Mouse (Mus musculus): ENCODE data around the gene Tap1. TPM values are rescaled to one million over a fixed set of nuclear protein-coding genes. Genes with fewer than 3 reads are reported as not detected.
A peak's percentile ranks its signal among the peaks of the same experiment; 100 is the strongest.

Gene Tap1
- polyA plus RNA-seq, 1 experiment from 2014 or later, result 3.5 TPM

DNA sequence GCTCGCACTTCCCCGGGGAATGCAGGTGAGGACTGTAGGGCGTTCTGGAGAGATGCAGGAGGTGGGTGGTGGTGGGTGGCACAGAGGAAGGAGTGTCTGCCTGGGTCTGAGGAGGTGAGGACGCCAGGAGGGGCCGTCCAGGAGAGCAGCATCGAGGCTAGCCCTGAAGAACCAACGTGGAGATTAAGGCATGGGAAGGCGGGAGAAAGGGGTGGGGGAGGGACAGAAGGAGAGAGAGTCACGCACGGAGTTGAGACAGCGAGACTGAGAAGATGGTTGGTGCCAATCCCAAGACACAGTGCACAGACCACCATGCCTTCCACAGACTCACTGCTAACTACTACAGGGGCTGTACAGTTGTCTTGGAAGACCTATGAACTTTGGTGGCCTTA lies 11.2 kb downstream of the Tap1 start:
- peak overlapping the region; percentile 85 for H3K4me2 ChIP-seq
- H3K9ac ChIP-seq (replicated peaks), result no peak overlapping the region
- H3K27me3 ChIP-seq (replicated peaks), result peaks cover 82% of the 10 kb centered on the region
- no peak for ATAC-seq (ENCODE audit: low FRiP score)
- no peaks in the 10 kb centered on the region for H3K9me3 ChIP-seq (replicated peaks)
- no peak overlapping the region for H3K27ac ChIP-seq (replicated peaks)
- peak overlapping the region; percentile 43 for H3K4me3 ChIP-seq (replicated peaks)
- WGBS, result 10% methylated on average over 11 of the region's 11 CpGs
- no peaks in the 10 kb centered on the region for H3K36me3 ChIP-seq
- H3K4me1 ChIP-seq, result peaks cover 18% of the 10 kb centered on the region

GRCm38 (mm10) chr17:34199050-34199619 lies 11.8 kb downstream of the Tap1 start:
- Histone ChIP-seq H3K4me3 (replicated peaks) (no peak overlapping the region), H3K9ac (replicated peaks) (no peak overlapping the region), H3K27ac (replicated peaks) (no peak overlapping the region), H3K27me3 (replicated peaks) (peaks cover 80% of the 10 kb centered on the region), H3K36me3 (no peaks in the 10 kb centered on the region), H3K9me3 (replicated peaks) (no peaks in the 10 kb centered on the region), H3K4me1 (peaks cover 18% of the 10 kb centered on the region), H3K4me2 (no peak overlapping the region)
- ATAC-seq (ENCODE audit: low FRiP score), result no peak
- WGBS, result 67% methylated on average over 12 of the region's 12 CpGs

DNA sequence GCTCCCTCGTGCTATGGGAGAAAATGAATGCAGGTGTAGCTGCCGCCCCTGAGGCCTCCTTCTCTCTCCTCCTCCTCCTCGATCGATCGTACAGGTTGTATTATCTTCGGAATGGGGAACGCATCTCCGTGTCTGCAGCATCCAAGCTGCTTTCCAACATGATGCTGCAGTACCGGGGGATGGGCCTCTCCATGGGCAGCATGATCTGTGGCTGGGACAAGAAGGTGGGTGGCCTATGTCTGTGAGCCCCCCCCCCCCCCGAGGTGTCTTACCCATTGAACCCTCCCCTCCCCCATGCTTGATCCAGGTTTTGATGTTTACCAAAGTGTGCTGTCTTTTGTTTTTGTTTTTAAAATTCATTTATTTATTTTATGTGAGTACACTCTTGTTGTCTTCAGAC lies 12.7 kb downstream of the Tap1 start:
- H3K4me1 ChIP-seq, result peaks cover 25% of the 10 kb centered on the region
- no peaks in the 10 kb centered on the region for H3K9me3 ChIP-seq (replicated peaks)
- peaks cover 75% of the 10 kb centered on the region for H3K27me3 ChIP-seq (replicated peaks)
- H3K9ac ChIP-seq (replicated peaks), result no peak overlapping the region
- no peak overlapping the region for H3K4me2 ChIP-seq
- 86% methylated on average over 10 of the region's 10 CpGs for WGBS
- H3K4me3 ChIP-seq (replicated peaks), result no peak overlapping the region
- ATAC-seq (ENCODE audit: low FRiP score), result no peak
- no peaks in the 10 kb centered on the region for H3K36me3 ChIP-seq
- no peak overlapping the region for H3K27ac ChIP-seq (replicated peaks)

DNA sequence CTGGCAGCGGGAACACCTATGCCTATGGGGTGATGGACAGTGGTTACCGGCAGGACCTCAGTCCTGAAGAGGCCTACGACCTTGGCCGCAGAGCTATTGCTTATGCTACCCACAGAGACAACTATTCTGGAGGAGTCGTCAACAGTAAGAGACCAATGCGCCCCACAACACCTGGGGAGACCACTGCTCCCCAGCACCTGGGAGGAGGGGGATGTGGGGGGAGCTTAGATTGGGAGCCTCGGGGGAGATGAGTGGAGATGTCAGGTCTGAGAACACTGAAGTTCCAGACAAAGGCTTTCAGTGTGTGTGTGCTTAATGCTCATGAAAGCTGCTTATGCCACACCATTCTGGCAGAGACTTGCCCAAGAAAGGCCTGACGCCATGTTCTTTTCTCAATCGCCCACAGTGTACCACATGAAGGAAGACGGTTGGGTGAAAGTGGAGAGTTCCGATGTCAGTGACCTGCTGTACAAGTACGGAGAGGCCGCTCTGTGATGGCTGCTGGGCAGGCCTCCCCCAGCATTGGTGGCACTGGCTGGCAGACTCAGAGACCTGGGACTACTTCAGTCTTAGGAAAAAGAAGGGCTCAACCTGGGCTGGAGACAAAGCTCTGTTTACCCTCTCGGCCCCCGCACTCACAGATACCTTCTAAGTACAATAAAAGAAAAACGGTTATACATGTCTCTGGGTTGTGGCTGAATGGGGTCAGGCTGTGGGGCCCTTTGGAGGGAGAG lies 13.6 kb downstream of the Tap1 start:
- no peak for ATAC-seq (ENCODE audit: low FRiP score)
- no peak overlapping the region for H3K27ac ChIP-seq (replicated peaks)
- peaks cover 31% of the 10 kb centered on the region for H3K4me1 ChIP-seq
- no peaks in the 10 kb centered on the region for H3K36me3 ChIP-seq
- H3K9ac ChIP-seq (replicated peaks), result no peak overlapping the region
- H3K9me3 ChIP-seq (replicated peaks), result no peaks in the 10 kb centered on the region
- peaks cover 75% of the 10 kb centered on the region for H3K27me3 ChIP-seq (replicated peaks)
- H3K4me2 ChIP-seq, result no peak overlapping the region
- no peak overlapping the region for H3K4me3 ChIP-seq (replicated peaks)
- 89% methylated on average over 16 of the region's 16 CpGs for WGBS

DNA sequence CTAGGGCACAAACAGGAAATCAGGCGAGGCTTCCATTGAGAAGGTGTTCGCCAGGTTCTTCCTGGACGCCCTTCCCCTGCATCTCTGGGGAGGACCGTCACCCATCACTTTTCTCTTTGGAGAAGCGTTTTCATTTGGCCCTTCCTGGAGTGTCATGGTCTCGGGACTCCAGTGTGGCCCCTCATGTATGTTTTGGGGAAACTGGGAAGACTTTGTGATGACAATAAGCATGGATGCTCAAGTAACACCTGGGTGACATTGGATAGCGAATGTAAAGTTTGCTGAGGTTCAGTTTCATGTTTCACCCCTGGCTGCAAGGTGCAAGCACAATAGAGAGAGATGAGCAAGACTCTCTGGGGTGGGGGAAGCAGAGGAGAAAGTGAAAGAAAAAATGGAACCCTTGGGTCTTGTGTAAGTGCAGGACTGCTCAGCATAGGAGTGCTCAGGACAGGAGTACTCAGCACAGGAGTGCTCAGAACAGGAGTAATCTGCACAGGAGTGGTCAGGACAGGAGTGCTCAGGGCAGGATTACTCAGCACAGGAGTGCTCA lies 14.2 kb downstream of the Tap1 start:
- H3K4me1 ChIP-seq, result peaks cover 31% of the 10 kb centered on the region
- H3K27me3 ChIP-seq (replicated peaks), result peaks cover 75% of the 10 kb centered on the region
- H3K9me3 ChIP-seq (replicated peaks), result no peaks in the 10 kb centered on the region
- H3K4me3 ChIP-seq (replicated peaks), result no peak overlapping the region
- no peak overlapping the region for H3K9ac ChIP-seq (replicated peaks)
- no peak overlapping the region for H3K27ac ChIP-seq (replicated peaks)
- H3K36me3 ChIP-seq, result no peaks in the 10 kb centered on the region
- ATAC-seq (ENCODE audit: low FRiP score), result no peak
- 69% methylated on average over 7 of the region's 7 CpGs for WGBS
- H3K4me2 ChIP-seq, result no peak overlapping the region

- Histone ChIP-seq H3K9ac (replicated peaks) (no peak overlapping the region), H3K4me3 (replicated peaks) (no peak overlapping the region), H3K9me3 (replicated peaks) (no peaks in the 10 kb centered on the region), H3K4me2 (no peak overlapping the region), H3K36me3 (no peaks in the 10 kb centered on the region), H3K27ac (replicated peaks) (no peak overlapping the region), H3K27me3 (replicated peaks) (peaks cover 67% of the 10 kb centered on the region), H3K4me1 (peaks cover 18% of the 10 kb centered on the region)
- no peak for ATAC-seq (ENCODE audit: low FRiP score)
- 75% methylated on average over 4 of the region's 4 CpGs for WGBS
These were observed 15.5 kb downstream of the Tap1 start for GRCm38 (mm10) chr17:34202760-34203442.

DNA sequence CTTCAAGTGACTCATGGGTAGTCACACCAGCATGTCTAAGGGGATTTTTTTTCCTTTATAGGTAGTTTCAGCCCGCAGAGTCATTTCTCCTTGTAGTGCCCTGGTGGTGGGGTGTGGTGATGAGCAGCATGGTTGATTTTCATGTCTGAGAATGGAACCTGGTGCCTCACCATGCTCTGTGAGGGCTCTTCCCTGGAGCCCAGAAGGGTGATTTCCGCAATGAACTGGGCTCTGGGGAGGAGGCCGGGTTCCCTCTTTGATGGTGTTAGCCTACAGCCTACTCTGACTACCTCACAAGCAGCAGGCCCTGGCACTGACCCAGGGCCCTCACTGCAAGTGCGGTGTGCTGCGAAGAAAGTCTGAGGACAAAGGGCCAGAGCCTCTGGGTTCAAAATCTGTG lies 16.1 kb downstream of the Tap1 start, which contains the start of gene Tap2:
TSS of gene Tap2 (plus strand) at position 84 of the 400 bp plus-strand sequence.
- WGBS, result 70% methylated on average over 5 of the region's 5 CpGs
- Histone ChIP-seq H3K27ac (replicated peaks) (no peak within 1 kb of the TSS), H3K27me3 (replicated peaks) (peaks cover 65% of the 10 kb centered on the region), H3K36me3 (no peaks in the 10 kb centered on the region), H3K9ac (replicated peaks) (peak within 1 kb of the TSS; percentile 51), H3K4me2 (peak within 1 kb of the TSS; percentile 81), H3K4me1 (peaks cover 13% of the 10 kb centered on the region), H3K9me3 (replicated peaks) (no peaks in the 10 kb centered on the region), H3K4me3 (replicated peaks) (peak within 1 kb of the TSS; percentile 59)
- ATAC-seq (ENCODE audit: low FRiP score), result no peak

GRCm38 (mm10) chr17:34204303-34205010 lies 17.1 kb downstream of the Tap1 start:
- Histone ChIP-seq H3K27me3 (replicated peaks) (peaks cover 62% of the 10 kb centered on the region), H3K9ac (replicated peaks) (peak overlapping the region; percentile 51), H3K4me3 (replicated peaks) (peak overlapping the region; percentile 59), H3K9me3 (replicated peaks) (no peaks in the 10 kb centered on the region), H3K27ac (replicated peaks) (no peak overlapping the region), H3K4me2 (peak overlapping the region; percentile 81), H3K36me3 (no peaks in the 10 kb centered on the region), H3K4me1 (peaks cover 13% of the 10 kb centered on the region)
- 1% methylated on average over 44 of the region's 44 CpGs for WGBS
- no peak; the same call in 1 of the 2 replicates for ATAC-seq (ENCODE audit: low FRiP score)

DNA sequence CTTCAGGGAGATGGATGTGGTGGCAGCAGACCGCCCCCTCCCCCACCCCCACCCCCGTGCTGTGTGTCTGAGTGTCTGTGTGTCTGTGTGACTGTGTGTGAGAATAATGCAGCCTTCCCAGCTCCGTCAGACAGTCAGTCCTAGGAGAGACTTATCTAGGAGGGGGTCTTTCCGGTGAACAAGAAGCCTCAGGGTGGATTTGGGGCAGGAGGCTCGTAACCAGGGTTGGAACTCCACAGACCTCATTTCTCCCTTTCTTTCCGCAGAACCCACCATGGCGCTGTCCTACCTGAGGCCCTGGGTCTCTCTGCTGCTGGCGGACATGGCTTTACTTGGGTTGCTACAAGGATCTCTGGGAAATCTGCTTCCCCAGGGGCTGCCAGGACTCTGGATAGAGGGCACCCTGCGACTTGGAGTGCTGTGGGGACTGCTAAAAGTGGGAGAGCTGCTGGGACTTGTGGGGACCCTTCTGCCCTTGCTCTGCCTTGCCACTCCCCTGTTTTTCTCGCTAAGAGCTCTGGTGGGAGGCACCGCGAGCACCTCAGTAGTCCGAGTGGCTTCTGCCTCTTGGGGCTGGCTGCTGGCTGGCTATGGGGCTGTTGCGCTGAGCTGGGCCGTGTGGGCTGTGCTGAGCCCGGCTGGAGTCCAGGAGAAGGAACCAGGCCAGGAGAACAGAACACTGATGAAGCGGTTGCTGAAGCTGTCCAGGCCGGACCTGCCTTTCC lies 17.8 kb downstream of the Tap1 start:
- peak overlapping the region; percentile 51; the same call in 1 of the 2 replicates for H3K9ac ChIP-seq (replicated peaks)
- ATAC-seq (ENCODE audit: low FRiP score), result no peak; the same call in 1 of the 2 replicates
- no peaks in the 10 kb centered on the region for H3K36me3 ChIP-seq
- H3K4me3 ChIP-seq (replicated peaks), result peak overlapping the region; percentile 59
- no peak overlapping the region for H3K27ac ChIP-seq (replicated peaks)
- peaks cover 13% of the 10 kb centered on the region for H3K4me1 ChIP-seq
- H3K9me3 ChIP-seq (replicated peaks), result no peaks in the 10 kb centered on the region
- H3K4me2 ChIP-seq, result peak overlapping the region; percentile 81
- 21% methylated on average over 18 of the region's 18 CpGs for WGBS
- H3K27me3 ChIP-seq (replicated peaks), result peaks cover 60% of the 10 kb centered on the region

DNA sequence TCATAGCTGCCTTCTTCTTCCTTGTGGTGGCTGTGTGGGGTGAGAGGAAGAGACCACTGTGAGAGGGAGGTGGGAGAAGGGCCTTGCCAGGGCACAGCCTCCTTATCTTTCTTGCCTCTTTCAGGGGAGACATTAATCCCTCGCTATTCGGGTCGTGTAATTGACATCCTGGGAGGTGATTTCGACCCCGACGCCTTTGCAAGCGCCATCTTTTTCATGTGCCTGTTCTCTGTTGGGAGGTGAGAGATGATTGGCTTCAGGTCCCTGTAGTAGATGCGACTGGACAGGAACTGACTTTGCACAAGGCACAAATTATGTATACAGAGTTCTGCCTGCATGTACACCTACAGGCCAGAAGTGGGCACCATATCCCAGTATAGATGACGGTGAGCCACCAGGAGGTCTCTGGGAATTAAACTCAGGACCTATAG lies 18.4 kb downstream of the Tap1 start:
- Histone ChIP-seq H3K4me3 (replicated peaks) (peak overlapping the region; percentile 59; the same call in 1 of the 2 replicates), H3K9ac (replicated peaks) (no peak overlapping the region), H3K36me3 (no peaks in the 10 kb centered on the region), H3K27me3 (replicated peaks) (peaks cover 60% of the 10 kb centered on the region), H3K4me2 (peak overlapping the region; percentile 81), H3K27ac (replicated peaks) (no peak overlapping the region), H3K9me3 (replicated peaks) (no peaks in the 10 kb centered on the region), H3K4me1 (peaks cover 13% of the 10 kb centered on the region)
- no peak for ATAC-seq (ENCODE audit: low FRiP score)
- 14% methylated on average over 9 of the region's 9 CpGs for WGBS

- H3K27ac ChIP-seq (replicated peaks), result no peak overlapping the region
- H3K4me1 ChIP-seq, result peaks cover 14% of the 10 kb centered on the region
- ATAC-seq (ENCODE audit: low FRiP score), result no peak
- WGBS, result 88% methylated on average over 5 of the region's 5 CpGs
- H3K9ac ChIP-seq (replicated peaks), result no peak overlapping the region
- H3K4me2 ChIP-seq, result no peak overlapping the region
- H3K27me3 ChIP-seq (replicated peaks), result peaks cover 59% of the 10 kb centered on the region
- no peaks in the 10 kb centered on the region for H3K36me3 ChIP-seq
- H3K4me3 ChIP-seq (replicated peaks), result no peak overlapping the region
- H3K9me3 ChIP-seq (replicated peaks), result no peaks in the 10 kb centered on the region
These were observed 19.4 kb downstream of the Tap1 start for GRCm38 (mm10) chr17:34206731-34207130.

All from neural tube, embryonic 15.5 days (tissue).